Mouse (Mus musculus) liver, postnatal 0 days (tissue): ENCODE results near the gene Pomgnt1. TPM values are rescaled to one million over a fixed set of nuclear protein-coding genes. Genes with fewer than 3 reads are reported as not detected.
A peak's percentile ranks its signal among the peaks of the same experiment; 100 is the strongest.

Experiments used
- ATAC-seq: fragments of 200-750 bp; cut with Nextera tagmentation; 2 replicates; pipeline ENCODE4 v1.8.0; 2017; ENCODE audit warnings: mild to moderate bottlenecking, moderate library complexity
- DNase-seq: peaks from one replicate; pipeline ENCODE4 v3.0.0-alpha.2; 2016
- H3K27ac ChIP-seq: fragments of 300-500 bp; sonication (generic); 2 replicates; pipeline ENCODE4 v1.5.1; 2014; ENCODE audit warnings: antibody characterized with exemption, moderate library complexity, mild to moderate bottlenecking, low read depth
- H3K27me3 ChIP-seq: fragments of 300-500 bp; sonication (generic); 2 replicates; pipeline ENCODE4 v1.6.1; 2014; ENCODE audit warnings: low read length, control low read depth, mixed read lengths; ENCODE audit not compliant: insufficient read depth
- H3K36me3 ChIP-seq: fragments of 300-500 bp; sonication (generic); replicated peaks from 2 replicates; pipeline ENCODE4 v1.6.1; 2014; ENCODE audit warnings: mild to moderate bottlenecking, control low read depth, low read length, moderate library complexity, mixed read lengths; ENCODE audit not compliant: insufficient read depth
- H3K4me1 ChIP-seq: fragments of 300-500 bp; sonication (generic); 2 replicates; pipeline ENCODE4 v1.6.1; 2014; ENCODE audit warnings: antibody characterized with exemption, mild to moderate bottlenecking, control low read depth; ENCODE audit not compliant: insufficient read depth
- H3K4me2 ChIP-seq: fragments of 300-500 bp; sonication (generic); 2 replicates; pipeline ENCODE4 v1.6.1; 2014; ENCODE audit warnings: low read depth, mild to moderate bottlenecking, low read length, moderate library complexity, mixed read lengths
- H3K4me3 ChIP-seq: fragments of 300-500 bp; sonication (generic); 2 replicates; pipeline ENCODE4 v1.5.1; 2014; ENCODE audit warnings: low read depth, low read length
- H3K9ac ChIP-seq: fragments of 300-500 bp; sonication (generic); replicated peaks from 2 replicates; pipeline ENCODE4 v1.6.1; 2014; ENCODE audit warnings: mild to moderate bottlenecking, moderate library complexity
- H3K9me3 ChIP-seq: fragments of 300-500 bp; sonication (generic); 2 replicates; pipeline ENCODE4 v1.6.1; 2016; ENCODE audit warnings: mild to moderate bottlenecking, control low read depth, low read length, mixed read lengths
- CTCF ChIP-seq: sonication (generic); IDR thresholded peaks from 2 replicates; pipeline ENCODE4 v1.5.1; 2016; ENCODE audit warnings: antibody characterized with exemption, low read depth
- EP300 ChIP-seq: IDR thresholded peaks from 2 replicates; pipeline ENCODE4 v1.6.1; 2016; ENCODE audit warnings: antibody characterized with exemption, low read depth, mild to moderate bottlenecking
- WGBS: fragments of 180-500 bp; shearing (Covaris S2); extraction: QIAGEN DNeasy Blood & Tissue Kit; methylation state at CpG from one replicate; pipeline ENCODE4 v1.1.7; 2014; ENCODE audit not compliant: insufficient replicate concordance; 5-methylcytosine and 5-hydroxymethylcytosine counted together
- polyA plus RNA-seq: library from polyadenylated mRNA; unstranded; fragments of >200 nt; fragmentation: Nextera tagmentation; extraction: Ambion mirVana; gene quantifications from 2 replicates; pipeline ENCODE4 v1.2.1, GENCODE M21; 2015

Gene Pomgnt1
- polyA plus RNA-seq, 1 experiment from 2014 or later, result 9.2 TPM

DNA sequence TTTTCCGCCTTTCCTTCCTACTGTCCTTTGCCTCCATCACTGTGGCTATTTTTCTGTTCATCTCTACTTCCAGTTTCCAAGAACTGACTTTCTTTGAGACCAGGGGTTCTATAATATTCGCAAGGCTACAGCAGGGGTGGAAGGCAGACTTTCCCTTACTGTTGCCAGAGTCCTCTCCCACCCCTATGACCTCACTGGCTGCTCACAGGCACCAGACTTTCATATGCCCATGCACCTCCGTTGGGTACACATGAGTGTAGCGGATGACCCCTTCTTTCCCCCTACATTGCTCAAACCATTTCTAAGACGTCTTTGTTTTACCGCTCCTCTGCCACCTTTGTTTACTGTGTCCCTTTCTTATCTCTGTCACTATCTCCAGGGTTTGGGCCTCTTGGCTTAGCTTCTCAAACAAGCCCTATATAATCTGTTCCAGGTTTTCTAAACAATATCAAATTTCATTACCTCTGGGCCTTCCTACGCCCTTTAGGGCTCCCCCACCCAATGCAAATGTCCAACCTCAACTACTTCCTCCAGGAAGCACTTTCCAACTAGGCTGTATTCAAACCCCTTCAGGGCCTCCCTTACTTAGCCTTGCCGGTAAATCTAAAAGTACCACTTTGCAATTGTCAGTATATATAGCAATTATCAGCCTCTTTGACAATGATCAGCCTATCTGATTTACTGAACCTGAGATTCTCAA lies 42.2 kb downstream of the Pomgnt1 start:
- H3K9ac ChIP-seq, result no peak overlapping the region
- H3K4me1 ChIP-seq, result no peaks in the 10 kb centered on the region
- no peaks in the 10 kb centered on the region for H3K27me3 ChIP-seq
- ATAC-seq, result no peak
- TF ChIP-seq CTCF (no peak), EP300 (no peak)
- DNase-seq, result no peak
- 49% methylated on average over 8 of the region's 8 CpGs for WGBS
- no peak overlapping the region for H3K4me3 ChIP-seq
- H3K4me2 ChIP-seq, result no peak overlapping the region
- H3K9me3 ChIP-seq, result no peaks in the 10 kb centered on the region
- H3K36me3 ChIP-seq, result no peaks in the 10 kb centered on the region
- H3K27ac ChIP-seq, result no peak overlapping the region

DNA sequence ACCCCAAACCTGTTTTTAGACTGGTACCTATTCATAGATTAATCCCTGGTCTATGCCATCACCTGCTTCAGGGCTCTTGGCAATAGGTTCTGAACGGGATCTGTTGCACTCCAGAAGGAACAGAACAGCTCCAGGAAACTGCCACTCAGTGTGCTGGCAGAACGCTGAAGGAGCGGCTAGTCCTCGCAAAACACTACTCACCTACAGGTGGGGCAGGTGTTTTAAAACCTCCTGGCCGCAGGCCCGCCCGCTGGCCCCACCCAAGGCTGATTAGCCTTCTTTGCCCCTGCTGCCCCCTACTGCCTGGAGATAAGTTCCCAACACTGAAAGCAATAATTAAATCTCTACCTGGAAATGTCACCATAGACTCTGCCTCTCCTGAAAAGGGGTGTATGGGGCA lies 43.8 kb downstream of the Pomgnt1 start, which contains the start of gene Tspan1:
Gene Tspan1, minus strand, starts transcription at position 198 of the 400 bp plus-strand sequence.
- TF ChIP-seq CTCF (peak; percentile 38; the same call in 1 of the 2 replicates), EP300 (no peak)
- DNase-seq, result no peak
- H3K27me3 ChIP-seq, result no peaks in the 10 kb centered on the region
- no peaks in the 10 kb centered on the region for H3K9me3 ChIP-seq
- ATAC-seq, result no peak
- H3K4me2 ChIP-seq, result no peak within 1 kb of the TSS
- 27% methylated on average over 7 of the region's 7 CpGs for WGBS
- no peaks in the 10 kb centered on the region for H3K36me3 ChIP-seq
- no peak within 1 kb of the TSS for H3K27ac ChIP-seq
- H3K4me1 ChIP-seq, result no peaks in the 10 kb centered on the region
- no peak within 1 kb of the TSS for H3K9ac ChIP-seq
- H3K4me3 ChIP-seq, result no peak within 1 kb of the TSS

DNA sequence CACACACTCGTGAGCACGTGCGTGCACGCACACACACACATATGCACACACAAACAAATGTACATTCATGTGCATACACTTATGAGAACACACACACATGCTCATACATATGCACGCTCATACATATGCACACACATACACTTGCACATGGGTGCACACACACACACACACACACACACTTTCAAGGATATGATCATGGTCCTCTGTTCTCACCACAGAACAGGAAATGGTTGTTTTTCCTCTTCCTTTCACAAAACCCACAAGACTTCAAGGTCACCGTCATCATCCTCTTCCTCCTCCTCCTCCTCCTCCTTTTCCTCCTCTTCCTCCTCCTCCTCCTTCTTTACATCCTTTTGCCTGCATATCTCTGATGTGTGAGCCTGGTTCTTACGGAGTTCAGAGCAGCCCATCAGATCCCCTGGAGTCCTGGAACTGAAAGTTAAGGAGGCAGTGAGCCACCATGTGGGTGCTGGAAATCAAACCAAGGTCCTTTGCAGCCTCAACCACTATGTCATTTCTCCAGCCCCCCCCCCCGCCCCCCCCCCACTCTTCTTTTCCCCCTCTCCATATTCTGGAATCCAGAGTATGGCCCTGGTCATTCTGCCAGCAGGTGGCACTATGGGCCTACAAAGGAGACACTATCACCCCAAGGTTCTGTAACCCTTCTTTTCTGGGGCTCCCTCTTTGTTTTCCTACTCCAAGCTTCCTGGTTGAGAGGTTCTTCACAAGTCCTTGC lies 45.1 kb downstream of the Pomgnt1 start:
- no peak for TF ChIP-seq EP300
- peak; percentile 81 for TF ChIP-seq CTCF
- DNase-seq, result peak; percentile 74
- Histone ChIP-seq H3K4me2 (no peak overlapping the region), H3K27me3 (no peaks in the 10 kb centered on the region), H3K4me3 (no peak overlapping the region), H3K36me3 (no peaks in the 10 kb centered on the region), H3K4me1 (no peaks in the 10 kb centered on the region), H3K27ac (no peak overlapping the region), H3K9ac (no peak overlapping the region), H3K9me3 (no peaks in the 10 kb centered on the region)
- ATAC-seq, result peak; percentile 53; the same call in 1 of the 2 replicates
- WGBS, result 61% methylated on average over 8 of the region's 8 CpGs

DNA sequence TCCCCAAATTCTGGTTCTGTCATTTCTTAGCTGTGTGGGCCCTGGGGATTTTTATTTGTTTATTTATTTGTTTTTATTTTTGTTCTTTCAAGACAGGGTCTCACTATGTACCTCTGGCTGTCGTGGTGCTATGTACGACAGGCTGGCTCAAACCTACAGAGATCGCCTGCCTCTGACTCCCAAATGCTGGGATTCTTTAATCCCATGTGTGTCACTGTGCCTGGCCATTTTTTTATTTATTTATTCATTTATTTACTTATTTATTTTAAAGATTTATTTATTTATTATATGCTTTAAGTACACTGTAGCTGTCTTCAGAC lies 45.7 kb downstream of the Pomgnt1 start:
- Histone ChIP-seq H3K27me3 (no peaks in the 10 kb centered on the region), H3K36me3 (no peaks in the 10 kb centered on the region), H3K4me1 (no peaks in the 10 kb centered on the region), H3K4me3 (no peak overlapping the region), H3K27ac (no peak overlapping the region), H3K9me3 (no peaks in the 10 kb centered on the region), H3K4me2 (no peak overlapping the region), H3K9ac (no peak overlapping the region)
- DNase-seq, result no peak
- 0 out of 2 replicates have a peak, but pooled peaks have one; percentile 10 for ATAC-seq
- WGBS, result 52% methylated on average over 3 of the region's 3 CpGs
- TF ChIP-seq EP300, result no peak
- no peak for TF ChIP-seq CTCF

DNA sequence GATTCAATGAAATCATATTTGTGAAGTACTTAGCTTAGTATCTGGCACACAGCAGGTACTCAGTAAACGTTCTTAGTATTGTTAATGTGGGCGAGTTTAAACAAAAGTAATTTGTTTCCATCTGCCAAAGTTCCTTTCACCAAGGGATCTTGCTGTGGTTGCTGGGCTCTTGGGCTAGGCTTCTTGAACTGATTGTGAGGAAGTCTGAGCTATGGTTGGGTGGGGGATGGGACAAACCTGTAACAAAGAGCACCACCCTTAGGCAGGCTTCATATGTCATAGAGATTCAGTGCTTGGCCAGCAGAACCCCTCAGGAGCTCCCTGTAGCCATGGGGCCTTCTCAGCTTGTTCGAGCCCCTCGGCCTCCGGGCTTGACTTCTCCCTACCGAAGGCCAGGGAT lies 49.4 kb downstream of the Pomgnt1 start, which contains the start of the genes 1700042G07Rik and Gm49337:
Gene 1700042G07Rik, plus strand, starts transcription at position 301 of the 400 bp plus-strand sequence.
Gene Gm49337, plus strand, starts transcription at position 313 of the 400 bp plus-strand sequence.
- no peak within 1 kb of the TSS for H3K4me3 ChIP-seq
- no peaks in the 10 kb centered on the region for H3K9me3 ChIP-seq
- no peak within 1 kb of the TSS for H3K9ac ChIP-seq
- DNase-seq (no peak), ATAC-seq (no peak)
- TF ChIP-seq CTCF (no peak), EP300 (no peak)
- no peak within 1 kb of the TSS for H3K4me2 ChIP-seq
- peaks cover 27% of the 10 kb centered on the region for H3K4me1 ChIP-seq
- H3K27me3 ChIP-seq, result 0 out of 2 replicates have a peak, but pooled peaks cover 3% of the 10 kb centered on the region
- H3K36me3 ChIP-seq, result no peaks in the 10 kb centered on the region
- 77% methylated on average over 6 of the region's 6 CpGs for WGBS
- no peak within 1 kb of the TSS for H3K27ac ChIP-seq

DNA sequence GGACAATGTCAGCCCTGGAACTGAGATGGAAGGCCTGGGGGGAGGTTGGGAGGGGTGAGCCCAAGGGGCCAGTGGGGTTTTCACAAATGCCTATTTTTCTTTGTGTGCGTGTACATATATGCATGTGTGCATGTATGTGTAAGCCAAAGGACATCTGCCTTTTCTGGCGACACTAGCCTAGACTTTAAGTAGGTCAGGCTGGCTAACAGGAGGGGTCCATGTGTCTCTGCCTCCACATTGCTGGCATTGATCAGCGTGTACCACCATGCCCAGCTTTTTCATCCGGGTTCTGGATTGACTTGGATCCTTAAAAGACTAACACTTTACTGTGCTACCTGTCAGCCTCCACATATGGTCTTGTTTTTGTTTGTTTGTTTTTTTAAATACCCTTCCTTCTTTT lies 50.1 kb downstream of the Pomgnt1 start:
- TF ChIP-seq EP300 (no peak), CTCF (no peak)
- H3K27ac ChIP-seq, result no peak overlapping the region
- H3K36me3 ChIP-seq, result no peaks in the 10 kb centered on the region
- H3K9me3 ChIP-seq, result no peaks in the 10 kb centered on the region
- H3K9ac ChIP-seq, result no peak overlapping the region
- no peak overlapping the region for H3K4me2 ChIP-seq
- no peak overlapping the region for H3K4me3 ChIP-seq
- 0 out of 2 replicates have a peak, but pooled peaks cover 3% of the 10 kb centered on the region for H3K27me3 ChIP-seq
- no peak for DNase-seq
- peaks cover 27% of the 10 kb centered on the region for H3K4me1 ChIP-seq
- 89% methylated on average over 4 of the region's 4 CpGs for WGBS
- ATAC-seq, result no peak
